Mouse (Mus musculus): ENCODE data around the gene Gm10282. TPM values are rescaled to one million over a fixed set of nuclear protein-coding genes. Genes with fewer than 3 reads are reported as not detected.

Gm10282 gene
- polyA plus RNA-seq, 1 experiment from 2014 or later: 19.1 TPM

DNA sequence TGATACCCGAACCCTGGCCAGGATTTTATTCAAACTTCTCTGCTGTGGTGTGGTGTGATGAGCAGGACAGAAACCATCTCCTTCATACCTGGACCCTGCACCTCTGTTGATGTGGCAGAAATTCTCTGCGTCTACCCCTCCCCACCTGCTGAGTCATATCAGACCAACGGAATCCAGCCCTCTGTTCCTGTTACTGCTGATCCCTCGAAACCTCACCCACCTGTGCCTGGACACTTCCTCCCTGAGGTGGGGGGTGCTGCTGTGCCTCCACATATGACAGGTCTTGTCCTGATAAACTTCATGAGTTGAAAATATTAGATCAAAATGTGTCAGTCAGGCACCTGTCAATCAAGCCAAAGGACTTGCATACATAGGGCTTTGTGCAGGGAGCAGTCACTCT is 19.8 kb downstream of the Gm10282 start:
- H3K36me3 ChIP-seq: no peaks in the 10 kb centered on the region
- H3K4me2 ChIP-seq (replicated peaks): no peak overlapping the region
- 0 out of 2 replicates have a peak, but pooled peaks cover 2% of the 10 kb centered on the region for H3K27me3 ChIP-seq
- ATAC-seq (ENCODE audit: low FRiP score): no peak
- no peak overlapping the region for H3K27ac ChIP-seq
- H3K9ac ChIP-seq: no peak overlapping the region
- 0 out of 2 replicates have a peak, but pooled peaks cover 5% of the 10 kb centered on the region for H3K4me1 ChIP-seq
- H3K4me3 ChIP-seq: no peak overlapping the region
- no peaks in the 10 kb centered on the region for H3K9me3 ChIP-seq (replicated peaks)
- WGBS: 78% methylated on average over 4 of the region's 4 CpGs

- H3K9me3 ChIP-seq (replicated peaks): no peaks in the 10 kb centered on the region
- no peak for ATAC-seq (ENCODE audit: low FRiP score)
- H3K4me2 ChIP-seq (replicated peaks): no peak overlapping the region
- no peak overlapping the region for H3K27ac ChIP-seq
- no peak overlapping the region for H3K9ac ChIP-seq
- no peaks in the 10 kb centered on the region for H3K36me3 ChIP-seq
- 0 out of 2 replicates have a peak, but pooled peaks cover 5% of the 10 kb centered on the region for H3K4me1 ChIP-seq
- 0 out of 2 replicates have a peak, but pooled peaks cover 2% of the 10 kb centered on the region for H3K27me3 ChIP-seq
- H3K4me3 ChIP-seq: no peak overlapping the region
- 46% methylated on average over 3 of the region's 3 CpGs for WGBS
Measured at GRCm38 (mm10) chr8:72281634-72282033, 23.4 kb downstream of the Gm10282 start.

GRCm38 (mm10) chr8:72279151-72279550 is 25.9 kb downstream of the Gm10282 start:
- Histone ChIP-seq H3K36me3 (no peaks in the 10 kb centered on the region), H3K9ac (no peak overlapping the region), H3K4me1 (0 out of 2 replicates have a peak, but pooled peaks cover 5% of the 10 kb centered on the region), H3K4me3 (no peak overlapping the region), H3K27me3 (no peaks in the 10 kb centered on the region), H3K9me3 (replicated peaks) (no peaks in the 10 kb centered on the region), H3K27ac (no peak overlapping the region), H3K4me2 (replicated peaks) (no peak overlapping the region)
- WGBS: 78% methylated on average over 7 of the region's 7 CpGs
- no peak for ATAC-seq (ENCODE audit: low FRiP score)

GRCm38 (mm10) chr8:72277244-72277643 is 27.8 kb downstream of the Gm10282 start:
- H3K27ac ChIP-seq: no peak overlapping the region
- no peak overlapping the region for H3K4me3 ChIP-seq
- H3K4me1 ChIP-seq: 0 out of 2 replicates have a peak, but pooled peaks cover 5% of the 10 kb centered on the region
- H3K9me3 ChIP-seq (replicated peaks): no peaks in the 10 kb centered on the region
- H3K36me3 ChIP-seq: no peaks in the 10 kb centered on the region
- WGBS: 82% methylated on average over 3 of the region's 3 CpGs
- no peaks in the 10 kb centered on the region for H3K27me3 ChIP-seq
- no peak overlapping the region for H3K9ac ChIP-seq
- H3K4me2 ChIP-seq (replicated peaks): no peak overlapping the region
- no peak for ATAC-seq (ENCODE audit: low FRiP score)

DNA sequence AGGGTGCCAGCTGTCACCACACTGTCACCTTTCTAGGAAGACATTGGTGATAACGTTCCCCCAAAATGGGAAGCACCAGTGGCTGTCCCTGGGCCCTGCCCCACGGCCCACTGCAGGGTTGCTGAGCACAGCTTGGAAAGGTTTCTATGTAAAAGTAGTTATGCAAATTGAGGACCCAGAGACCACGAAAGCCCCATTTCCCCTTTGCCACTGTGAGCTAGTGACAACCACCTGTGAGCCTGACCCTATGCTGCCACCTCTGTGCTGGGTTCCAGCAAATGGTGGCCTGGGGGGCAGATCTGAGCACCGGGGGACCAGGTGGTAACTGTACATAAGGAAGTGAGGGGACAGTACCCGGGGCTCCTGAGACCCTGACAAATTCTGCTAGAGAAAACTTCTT is 31.3 kb downstream of the Gm10282 start:
- Histone ChIP-seq H3K36me3 (no peaks in the 10 kb centered on the region), H3K4me1 (no peaks in the 10 kb centered on the region), H3K4me2 (replicated peaks) (no peak overlapping the region), H3K9ac (no peak overlapping the region), H3K9me3 (replicated peaks) (no peaks in the 10 kb centered on the region), H3K27ac (no peak overlapping the region), H3K27me3 (no peaks in the 10 kb centered on the region), H3K4me3 (no peak overlapping the region)
- WGBS: 85% methylated on average over 5 of the region's 5 CpGs
- no peak for ATAC-seq (ENCODE audit: low FRiP score)

- H3K9ac ChIP-seq: no peak overlapping the region
- ATAC-seq (ENCODE audit: low FRiP score): no peak
- H3K27ac ChIP-seq: no peak overlapping the region
- H3K27me3 ChIP-seq: no peaks in the 10 kb centered on the region
- H3K4me1 ChIP-seq: no peaks in the 10 kb centered on the region
- no peak overlapping the region for H3K4me3 ChIP-seq
- no peaks in the 10 kb centered on the region for H3K9me3 ChIP-seq (replicated peaks)
- H3K4me2 ChIP-seq (replicated peaks): no peak overlapping the region
- WGBS: 71% methylated on average over 1 of the region's 1 CpGs
- no peaks in the 10 kb centered on the region for H3K36me3 ChIP-seq
Measured at GRCm38 (mm10) chr8:72273111-72273770, 31.8 kb downstream of the Gm10282 start.

DNA sequence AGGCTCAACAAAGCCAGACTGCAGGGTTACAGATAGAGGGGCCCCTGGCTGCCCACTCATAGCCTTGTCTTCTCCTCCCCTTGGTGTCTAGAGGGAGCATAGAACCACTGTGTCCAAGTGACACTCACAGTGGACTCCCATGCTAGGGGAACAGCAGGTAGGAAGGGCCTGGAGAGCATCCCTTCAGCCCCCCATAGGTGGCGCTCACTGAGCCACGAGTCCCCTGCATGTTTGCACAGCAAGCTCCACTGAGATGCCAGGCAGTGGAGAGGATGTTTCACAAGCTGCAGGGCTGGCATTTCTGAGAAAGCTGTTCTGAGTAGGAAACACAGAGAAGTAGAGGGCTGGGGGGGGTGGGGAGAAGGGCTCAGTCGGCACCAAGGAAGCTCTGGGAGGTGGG is 32.7 kb downstream of the Gm10282 start:
- no peak overlapping the region for H3K9ac ChIP-seq
- no peaks in the 10 kb centered on the region for H3K36me3 ChIP-seq
- no peak for ATAC-seq (ENCODE audit: low FRiP score)
- H3K9me3 ChIP-seq (replicated peaks): no peaks in the 10 kb centered on the region
- H3K27ac ChIP-seq: no peak overlapping the region
- no peak overlapping the region for H3K4me3 ChIP-seq
- 12% methylated on average over 3 of the region's 3 CpGs for WGBS
- H3K4me1 ChIP-seq: no peaks in the 10 kb centered on the region
- H3K27me3 ChIP-seq: no peaks in the 10 kb centered on the region
- H3K4me2 ChIP-seq (replicated peaks): no peak overlapping the region

- no peak for ATAC-seq (ENCODE audit: low FRiP score)
- Histone ChIP-seq H3K4me3 (no peak overlapping the region), H3K9me3 (replicated peaks) (no peaks in the 10 kb centered on the region), H3K27ac (no peak overlapping the region), H3K4me2 (replicated peaks) (no peak overlapping the region), H3K27me3 (no peaks in the 10 kb centered on the region), H3K4me1 (no peaks in the 10 kb centered on the region), H3K9ac (no peak overlapping the region), H3K36me3 (no peaks in the 10 kb centered on the region)
- WGBS: 80% methylated on average over 3 of the region's 3 CpGs
Measured at GRCm38 (mm10) chr8:72271691-72272090, 33.4 kb downstream of the Gm10282 start.

DNA sequence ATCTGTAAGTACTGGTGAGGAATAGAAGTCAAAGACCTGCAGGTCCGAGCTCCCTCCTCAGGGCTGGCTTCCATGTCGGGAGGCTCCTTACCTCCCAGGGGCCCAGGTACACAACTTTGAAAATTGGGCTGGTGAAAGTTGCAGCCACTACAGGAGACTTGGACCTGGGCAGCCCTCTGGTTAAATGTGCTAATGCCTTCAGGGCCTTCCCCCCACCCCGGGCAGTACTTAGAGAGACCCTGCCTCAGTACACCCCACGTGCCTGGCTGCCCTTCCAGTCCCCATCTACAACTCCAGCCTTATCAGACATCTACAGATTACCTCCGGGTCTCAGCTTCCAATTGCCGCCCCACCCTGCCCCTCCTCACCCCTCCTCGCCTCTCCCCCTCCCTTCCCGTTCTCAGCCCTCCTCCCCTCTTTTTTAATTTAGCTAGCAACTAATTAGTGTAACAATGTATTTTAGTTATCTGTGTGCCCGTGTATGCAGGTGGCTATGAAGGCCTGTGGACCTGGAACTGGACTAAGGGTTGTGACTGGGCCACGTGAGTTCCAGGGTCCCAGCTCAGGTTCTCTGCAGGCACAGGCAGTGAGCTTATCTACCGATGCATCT is 33.9 kb downstream of the Gm10282 start:
- no peaks in the 10 kb centered on the region for H3K9me3 ChIP-seq (replicated peaks)

GRCm38 (mm10) chr8:72270606-72271005 is 34.5 kb downstream of the Gm10282 start:
- H3K36me3 ChIP-seq: no peaks in the 10 kb centered on the region
- no peak overlapping the region for H3K9ac ChIP-seq
- H3K9me3 ChIP-seq (replicated peaks): no peaks in the 10 kb centered on the region
- WGBS: 89% methylated on average over 12 of the region's 12 CpGs
- no peaks in the 10 kb centered on the region for H3K4me1 ChIP-seq
- H3K27ac ChIP-seq: no peak overlapping the region
- no peak overlapping the region for H3K4me2 ChIP-seq (replicated peaks)
- H3K4me3 ChIP-seq: no peak overlapping the region
- no peak for ATAC-seq (ENCODE audit: low FRiP score)
- no peaks in the 10 kb centered on the region for H3K27me3 ChIP-seq

More for the DNA sequence above, 33.9 kb downstream of the Gm10282 start:
- Histone ChIP-seq H3K4me2 (replicated peaks) (no peak overlapping the region), H3K4me1 (no peaks in the 10 kb centered on the region), H3K27ac (no peak overlapping the region), H3K36me3 (no peaks in the 10 kb centered on the region), H3K4me3 (no peak overlapping the region), H3K27me3 (no peaks in the 10 kb centered on the region), H3K9ac (no peak overlapping the region)
- 78% methylated on average over 11 of the region's 11 CpGs for WGBS
- ATAC-seq (ENCODE audit: low FRiP score): no peak

GRCm38 (mm10) chr8:72268356-72268755 is 36.7 kb downstream of the Gm10282 start:
- H3K27ac ChIP-seq: no peak overlapping the region
- WGBS: 89% methylated on average over 15 of the region's 15 CpGs
- no peak for ATAC-seq (ENCODE audit: low FRiP score)

GRCm38 (mm10) chr8:72267106-72267505 is 38.0 kb downstream of the Gm10282 start:
- H3K4me3 ChIP-seq: no peak overlapping the region
- no peak overlapping the region for H3K9ac ChIP-seq
- H3K27ac ChIP-seq: no peak overlapping the region
- 96% methylated on average over 8 of the region's 8 CpGs for WGBS
- H3K36me3 ChIP-seq: no peaks in the 10 kb centered on the region
- H3K9me3 ChIP-seq (replicated peaks): no peaks in the 10 kb centered on the region
- no peak for ATAC-seq (ENCODE audit: low FRiP score)
- H3K4me1 ChIP-seq: no peaks in the 10 kb centered on the region
- 0 out of 2 replicates have a peak, but pooled peaks cover 4% of the 10 kb centered on the region for H3K27me3 ChIP-seq
- no peak overlapping the region for H3K4me2 ChIP-seq (replicated peaks)

More at GRCm38 (mm10) chr8:72268356-72268755, 36.7 kb downstream of the Gm10282 start:
- no peaks in the 10 kb centered on the region for H3K4me1 ChIP-seq
- no peak overlapping the region for H3K9ac ChIP-seq
- no peaks in the 10 kb centered on the region for H3K9me3 ChIP-seq (replicated peaks)
- H3K4me2 ChIP-seq (replicated peaks): no peak overlapping the region
- H3K27me3 ChIP-seq: 0 out of 2 replicates have a peak, but pooled peaks cover 3% of the 10 kb centered on the region
- H3K4me3 ChIP-seq: no peak overlapping the region
- H3K36me3 ChIP-seq: no peaks in the 10 kb centered on the region

DNA sequence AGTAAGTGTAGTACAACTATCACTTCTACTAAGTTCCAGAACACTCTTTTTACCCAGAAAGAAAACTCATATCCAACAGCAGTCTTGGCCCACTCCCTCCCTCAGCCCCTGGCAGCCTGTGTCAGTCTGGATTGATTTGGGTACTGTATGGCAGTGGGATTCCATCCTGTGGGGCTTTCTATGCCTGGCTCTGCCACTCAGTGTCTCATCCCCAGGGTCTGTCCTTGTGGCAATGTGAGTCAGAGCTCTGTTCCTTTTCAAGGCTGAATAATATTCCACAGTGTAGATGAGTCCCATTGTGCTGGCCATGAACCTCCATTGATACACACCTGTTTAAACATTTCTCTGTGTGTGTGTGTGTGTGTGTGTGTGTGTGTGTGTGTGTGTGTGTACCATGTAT is 38.4 kb downstream of the Gm10282 start:
- Histone ChIP-seq H3K27me3 (0 out of 2 replicates have a peak, but pooled peaks cover 4% of the 10 kb centered on the region), H3K4me3 (no peak overlapping the region), H3K4me1 (no peaks in the 10 kb centered on the region), H3K36me3 (no peaks in the 10 kb centered on the region), H3K27ac (no peak overlapping the region), H3K9me3 (replicated peaks) (no peaks in the 10 kb centered on the region), H3K4me2 (replicated peaks) (no peak overlapping the region), H3K9ac (no peak overlapping the region)
- no peak for ATAC-seq (ENCODE audit: low FRiP score)
